Mouse (Mus musculus): ENCODE results near the gene Usp26. TPM values are rescaled to one million over a fixed set of nuclear protein-coding genes. Genes with fewer than 3 reads are reported as not detected.

Usp26 gene
- total RNA-seq (2021), result not detected

DNA sequence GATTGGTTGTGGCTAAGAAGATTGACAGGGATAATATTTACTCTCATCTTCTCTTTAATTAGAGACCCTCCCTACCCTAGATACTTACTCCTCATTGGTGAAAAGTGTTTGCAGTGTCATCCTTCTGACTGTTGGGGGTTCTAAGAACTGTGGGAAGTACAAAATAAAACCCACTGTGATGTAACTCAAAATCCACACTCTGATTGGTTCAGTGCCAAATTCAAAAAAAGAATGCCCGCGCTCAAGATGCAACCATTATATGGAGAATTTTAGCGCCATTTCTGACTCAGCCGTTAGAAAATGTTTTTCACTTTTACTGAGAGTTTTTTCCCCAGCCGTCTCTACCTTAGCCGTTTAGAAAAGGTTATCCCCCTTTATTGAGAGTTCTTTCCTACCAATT lies at the start of gene Usp26:
Gene Usp26 (minus strand): TSS at position 101 of the 400 bp plus-strand sequence.
- DNase-seq, result no peak
- intact Hi-C loops (cut with DNase I), result no loop called here

DNA sequence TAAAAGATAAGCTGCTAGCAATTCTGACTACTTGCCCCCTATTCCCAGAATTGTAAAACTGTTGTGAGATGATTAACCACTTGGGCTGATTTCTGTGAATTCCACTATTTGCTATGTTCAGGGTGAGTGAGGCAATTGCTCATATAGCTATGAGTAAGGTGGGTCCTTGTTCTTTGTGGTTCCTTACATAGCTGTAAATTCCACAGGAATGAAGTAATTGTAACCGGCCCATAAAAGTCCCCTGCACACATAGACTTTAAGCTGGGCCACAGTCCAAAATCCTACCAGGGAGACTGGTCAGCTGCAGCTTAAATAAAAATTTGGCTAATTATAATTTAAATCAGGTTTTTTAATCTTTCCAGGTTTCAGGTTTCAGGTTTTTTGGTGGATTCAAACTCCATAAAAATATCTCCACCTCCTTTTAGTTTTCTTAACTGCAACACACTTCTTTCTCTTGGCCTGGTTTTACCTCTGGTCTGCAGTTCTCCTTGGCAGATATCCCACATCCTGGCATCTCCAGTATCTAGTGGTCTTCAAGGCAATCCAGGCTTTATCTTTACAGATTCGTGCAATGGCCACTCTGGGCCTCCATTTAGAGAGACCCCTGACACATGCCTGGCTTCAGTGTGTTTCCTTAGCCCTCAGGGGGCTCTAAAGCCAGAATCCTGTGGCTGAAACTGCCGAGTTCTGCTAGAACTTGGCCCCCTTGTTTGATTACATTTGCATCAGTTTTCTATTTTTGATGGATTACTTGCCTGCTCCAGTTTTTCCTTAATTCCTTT lies 13.6 kb upstream of the Usp26 start:
- peak in 1 of 2 experiments; percentile 0 for DNase-seq
- intact Hi-C loops (cut with DNase I), result no loop called here

DNA sequence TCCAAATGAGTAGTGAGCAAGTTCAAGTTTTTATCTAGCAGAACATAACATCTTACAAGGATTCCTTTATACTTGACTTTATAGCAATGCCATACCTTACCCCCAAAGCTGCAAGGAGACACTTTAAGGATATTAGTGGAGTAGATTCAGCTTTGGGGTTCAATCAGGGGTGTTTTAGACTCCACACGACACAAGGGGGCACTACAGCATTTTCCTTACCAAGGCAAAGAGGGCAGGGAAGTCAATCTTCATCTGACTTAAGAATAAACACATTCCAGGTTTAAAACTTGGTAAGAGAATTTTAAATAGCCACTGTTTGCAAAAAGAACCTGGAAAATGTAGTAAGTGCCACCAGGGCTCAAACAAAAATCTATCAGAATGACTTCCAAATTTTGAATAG lies 33.6 kb downstream of the Usp26 start:
- DNase-seq, result peak; percentile 9 to 38
- intact Hi-C loops (cut with DNase I), result loop anchor here (2.0 to 5.0 kb wide), 3 partner anchors 100 to 603 kb away; no protein-coding TSS in a partner anchor

- intact Hi-C loops (cut with DNase I), result loop anchor here (5.0 kb wide), 2 partner anchors 239 to 636 kb away; no protein-coding TSS in a partner anchor
- DNase-seq, result peak; percentile 35 to 53
Observed at GRCm38 (mm10) chrX:51736450-51736849, 64.6 kb downstream of the Usp26 start.

GRCm38 (mm10) chrX:51714086-51714745 lies 86.8 kb downstream of the Usp26 start:
- DNase-seq, result no peak
- intact Hi-C loops (cut with DNase I), result no loop called here

DNA sequence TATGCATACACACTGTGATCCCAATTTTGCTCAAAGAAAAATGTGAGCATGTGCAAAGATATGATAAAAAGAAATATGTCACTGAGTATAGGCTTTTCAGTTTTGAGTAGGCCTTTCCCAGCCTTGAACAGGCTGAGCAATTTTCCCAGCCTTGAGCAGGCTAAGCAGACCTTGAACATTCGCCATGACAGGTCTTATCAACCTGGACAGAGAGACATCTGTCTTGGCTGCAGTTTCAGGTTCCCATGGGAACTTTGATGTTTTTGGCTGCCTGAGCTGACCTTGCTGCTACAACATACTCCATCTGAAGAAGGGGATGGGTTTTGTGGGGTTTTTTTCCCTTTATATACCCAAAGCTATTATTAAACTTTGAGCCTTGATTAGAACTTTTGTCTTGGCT lies 88.0 kb downstream of the Usp26 start:
- peak; percentile 5 to 13 for DNase-seq
- intact Hi-C loops (cut with DNase I), result no loop called here

Other genes starting within 250 kb of the Usp26 start
- 1 to 10 TPM; 5.4 to 5.8 TPM for gene Hs6st2, start 119.4 kb downstream of the Usp26 start, total RNA-seq (2021)
- gene 1700080O16Rik, start 171.5 kb upstream of the Usp26 start, total RNA-seq (2021), result not detected

Measured in heart, postnatal 10 days (tissue).